ENCODE assay signal across 16 mouse cellular contexts in the genomic region with DNA sequence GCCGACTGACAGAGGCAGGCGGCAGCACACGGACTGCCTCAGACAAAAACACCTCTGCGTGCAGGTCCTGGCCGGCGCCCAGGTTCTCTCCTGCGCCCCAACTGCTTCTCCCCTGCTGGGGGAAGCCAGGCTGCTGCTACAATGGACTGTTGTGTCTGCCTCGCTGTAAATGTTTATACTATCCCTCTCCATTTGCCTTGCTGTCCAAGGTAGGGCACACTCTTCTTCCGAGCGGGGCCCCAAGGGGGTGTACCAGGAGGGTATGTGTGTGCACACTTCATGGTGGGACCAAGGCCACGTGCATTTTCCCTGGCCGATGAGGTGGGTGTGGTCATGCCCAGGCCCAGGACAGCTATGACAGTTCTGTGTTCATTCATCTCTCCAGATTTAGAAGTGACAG. TPM values are rescaled to one million over a fixed set of nuclear protein-coding genes. Genes with fewer than 3 reads are reported as not detected.
DNase-seq lines count a peak whose midpoint lies in the region; ATAC-seq and TF ChIP-seq lines count a peak whose summit lies in the region.
"Had no signal": no experiment of that assay in that cellular context is flagged by ENCODE, and none has a peak within 500 bp of the region (broad histone marks: within the 10 kb centered on the region; RNA-seq: fewer than 3 reads in every experiment).

No protein-coding gene starts in this region.

- no peaks in the 10 kb centered on the region for H3K9me3 ChIP-seq in intestine, embryonic 14.5 days (ENCODE audit: control insufficient read depth, low read length)
- H3K9me3 ChIP-seq in intestine, postnatal 0 days (ENCODE audit: control insufficient read depth), result no peaks in the 10 kb centered on the region
- H3K9me3 ChIP-seq in limb, embryonic 14.5 days (ENCODE audit: control insufficient read depth, low read length), result no peaks in the 10 kb centered on the region
- H3K9me3 ChIP-seq: forebrain, embryonic 13.5 days; kidney, embryonic 15.5 days; liver, embryonic 12.5 days; midbrain, embryonic 13.5 days had no signal

- no peak; the same call in 1 of the 2 replicates for ATAC-seq in intestine, embryonic 14.5 days (replicated peaks; ENCODE audit: low FRiP score, low TSS enrichment, low read depth)
- ATAC-seq in intestine, postnatal 0 days, result no peak
- peak; percentile 60; the same call in 1 of the 2 replicates for ATAC-seq in limb, embryonic 14.5 days (ENCODE audit: low FRiP score, low read depth)
- ATAC-seq: forebrain, embryonic 13.5 days; hindbrain, embryonic 16.5 days; liver, embryonic 12.5 days; midbrain, embryonic 13.5 days had no signal

- H3K27me3 ChIP-seq in intestine, embryonic 14.5 days (replicated peaks; ENCODE audit: control insufficient read depth, insufficient read depth, low read length), result no peaks in the 10 kb centered on the region
- H3K27me3 ChIP-seq in intestine, postnatal 0 days (replicated peaks; ENCODE audit: control insufficient read depth, insufficient read depth, low read length), result no peaks in the 10 kb centered on the region
- no peaks in the 10 kb centered on the region for H3K27me3 ChIP-seq in limb, embryonic 14.5 days (ENCODE audit: control insufficient read depth, insufficient read depth, low read length)
- H3K27me3 ChIP-seq: forebrain, embryonic 13.5 days; kidney, embryonic 15.5 days; liver, embryonic 12.5 days; midbrain, embryonic 13.5 days had no signal

- no peak overlapping the region for H3K4me3 ChIP-seq in intestine, embryonic 14.5 days (ENCODE audit: low read depth, low read length)
- H3K4me3 ChIP-seq in intestine, postnatal 0 days (ENCODE audit: low read depth, low read length), result no peak overlapping the region
- no peak overlapping the region for H3K4me3 ChIP-seq in limb, embryonic 14.5 days (replicated peaks; ENCODE audit: low read length)
- H3K4me3 ChIP-seq: forebrain, embryonic 13.5 days; kidney, embryonic 15.5 days; liver, embryonic 12.5 days; midbrain, embryonic 13.5 days had no signal

- H3K9ac ChIP-seq in intestine, embryonic 14.5 days (ENCODE audit: low read length), result no peak overlapping the region
- H3K9ac ChIP-seq in intestine, postnatal 0 days (ENCODE audit: low read depth, low read length), result no peak overlapping the region
- H3K9ac ChIP-seq in limb, embryonic 14.5 days (ENCODE audit: low read depth, low read length, severe bottlenecking), result peak overlapping the region; percentile 25; the same call in 1 of the 2 replicates
- H3K9ac ChIP-seq: forebrain, embryonic 13.5 days; kidney, embryonic 15.5 days; liver, embryonic 12.5 days; midbrain, embryonic 13.5 days had no signal

- peaks cover 5% of the 10 kb centered on the region; the same call in 1 of the 2 replicates for H3K4me1 ChIP-seq in intestine, embryonic 14.5 days (replicated peaks; ENCODE audit: control insufficient read depth, insufficient read depth, low read length)
- no peaks in the 10 kb centered on the region; the same call in 1 of the 2 replicates for H3K4me1 ChIP-seq in intestine, postnatal 0 days (replicated peaks; ENCODE audit: control insufficient read depth, insufficient read depth, low read length)
- H3K4me1 ChIP-seq in limb, embryonic 14.5 days (ENCODE audit: control insufficient read depth, insufficient read depth, low read length), result peaks cover 20% of the 10 kb centered on the region
- H3K4me1 ChIP-seq: liver, embryonic 12.5 days; midbrain, embryonic 13.5 days had no signal

- 0 out of 2 replicates have a peak overlapping the region, but pooled peaks have one; percentile 5 for H3K4me2 ChIP-seq in intestine, embryonic 14.5 days (ENCODE audit: low read length)
- no peak overlapping the region; the same call in 1 of the 2 replicates for H3K4me2 ChIP-seq in intestine, postnatal 0 days (replicated peaks; ENCODE audit: low read depth)
- peak overlapping the region; percentile 27 for H3K4me2 ChIP-seq in limb, embryonic 14.5 days (replicated peaks; ENCODE audit: low read depth, low read length, severe bottlenecking)
- H3K4me2 ChIP-seq: forebrain, embryonic 13.5 days; kidney, embryonic 15.5 days; liver, embryonic 12.5 days; midbrain, embryonic 13.5 days had no signal

- H3K36me3 ChIP-seq in intestine, embryonic 14.5 days (ENCODE audit: control insufficient read depth, insufficient read depth, low read length), result no peaks in the 10 kb centered on the region
- H3K36me3 ChIP-seq in intestine, postnatal 0 days (ENCODE audit: control insufficient read depth, insufficient read depth), result no peaks in the 10 kb centered on the region
- no peaks in the 10 kb centered on the region for H3K36me3 ChIP-seq in limb, embryonic 14.5 days (ENCODE audit: control insufficient read depth, insufficient read depth, low read length)
- H3K36me3 ChIP-seq: kidney, embryonic 15.5 days; liver, embryonic 12.5 days; midbrain, embryonic 13.5 days had no signal

- H3K27ac ChIP-seq in intestine, embryonic 14.5 days (ENCODE audit: low read depth), result no peak overlapping the region
- H3K27ac ChIP-seq in intestine, postnatal 0 days (ENCODE audit: low read depth, low read length), result no peak overlapping the region
- H3K27ac ChIP-seq in limb, embryonic 14.5 days (replicated peaks; ENCODE audit: low read depth, low read length), result peak overlapping the region; percentile 70
- H3K27ac ChIP-seq: forebrain, embryonic 13.5 days; kidney, embryonic 15.5 days; liver, embryonic 12.5 days; macrophage; midbrain, embryonic 13.5 days had no signal

- TF ChIP-seq CTCF in intestine, postnatal 0 days (IDR thresholded peaks at IDR 0.05; ENCODE audit: low read depth), result no peak

- 16% methylated on average over 12 of the region's 12 CpGs for WGBS in intestine, embryonic 14.5 days
- 17% methylated on average over 12 of the region's 12 CpGs for WGBS in intestine, postnatal 0 days
- WGBS in limb, embryonic 14.5 days, result 14% methylated on average over 12 of the region's 12 CpGs

- DNase-seq in intestine, embryonic 14.5 days (ENCODE audit: low spot score), result no peak
- DNase-seq in ovary, postnatal 36 days (ENCODE audit: low spot score), result peak; percentile 55
- DNase-seq in ovary, postnatal 14 days (ENCODE audit: low spot score), result no peak
- no peak for DNase-seq in limb, embryonic 14.5 days (ENCODE audit: low spot score)
- DNase-seq in frontal cortex, postnatal 36 days (ENCODE audit: low spot score in 2 of 2), result no peak
- no peak for DNase-seq in Muller cell, postnatal 12 days (ENCODE audit: inconsistent ontology term)
- DNase-seq: cerebellum, adult 11 months; retina, postnatal 1 day; thymus, postnatal 36 days had no signal

- no peak for TF ChIP-seq POLR2A in limb, embryonic 14.5 days (IDR thresholded peaks at IDR 0.05; ENCODE audit: borderline replicate concordance, extremely low read depth, insufficient read depth, insufficient read length)

RNA-seq across cellular contexts. Expression of gene Mymk, which starts 13.2 kb away (rescaled TPM):
- polyA plus RNA-seq in intestine, embryonic 14.5 days (2014; fragmentation: Nextera tagmentation; extraction: Ambion mirVana), result not detected in 2 replicates
- polyA plus RNA-seq in intestine, postnatal 0 days (2015; fragmentation: Nextera tagmentation; extraction: Ambion mirVana), result not detected in 2 replicates
- 46.8 and 60.5 TPM in 2 replicates for polyA plus RNA-seq in limb, embryonic 14.5 days (2012; rRNA removed)
- polyA plus RNA-seq in limb, embryonic 14.5 days (2014; fragmentation: Nextera tagmentation; extraction: Ambion mirVana), result 47.8 and 70.4 TPM in 2 replicates
- polyA plus RNA-seq: forebrain, embryonic 13.5 days; macrophage; midbrain, embryonic 13.5 days had no signal

RNA-seq across cellular contexts. Expression of gene Adamtsl2, which starts 20.4 kb away (rescaled TPM):
- 2.0 TPM in 2 replicates for polyA plus RNA-seq in intestine, embryonic 14.5 days (2014; fragmentation: Nextera tagmentation; extraction: Ambion mirVana)
- 1.0 and 1.3 TPM in 2 replicates for polyA plus RNA-seq in intestine, postnatal 0 days (2015; fragmentation: Nextera tagmentation; extraction: Ambion mirVana)
- polyA plus RNA-seq in limb, embryonic 14.5 days (2012; rRNA removed), result 16.1 and 21.5 TPM in 2 replicates
- polyA plus RNA-seq in limb, embryonic 14.5 days (2014; fragmentation: Nextera tagmentation; extraction: Ambion mirVana), result 9.3 and 12.9 TPM in 2 replicates
- polyA plus RNA-seq: macrophage had no signal

RNA-seq across cellular contexts. Expression of gene Slc2a6, which starts 31.0 kb away (rescaled TPM):
- polyA plus RNA-seq in intestine, embryonic 14.5 days (2014; fragmentation: Nextera tagmentation; extraction: Ambion mirVana), result 0.76 and 0.94 TPM in 2 replicates
- 0.59 and 0.93 TPM in 2 replicates for polyA plus RNA-seq in intestine, postnatal 0 days (2015; fragmentation: Nextera tagmentation; extraction: Ambion mirVana)
- 0.73 and 1.0 TPM in 2 replicates for polyA plus RNA-seq in limb, embryonic 14.5 days (2012; rRNA removed)
- polyA plus RNA-seq in limb, embryonic 14.5 days (2014; fragmentation: Nextera tagmentation; extraction: Ambion mirVana), result 0.48 and 0.88 TPM in 2 replicates

RNA-seq across cellular contexts. Expression of gene Cacfd1, which starts 49.0 kb away (rescaled TPM):
- 55.0 and 56.8 TPM in 2 replicates for polyA plus RNA-seq in intestine, embryonic 14.5 days (2014; fragmentation: Nextera tagmentation; extraction: Ambion mirVana)
- 41.5 and 42.8 TPM in 2 replicates for polyA plus RNA-seq in intestine, postnatal 0 days (2015; fragmentation: Nextera tagmentation; extraction: Ambion mirVana)
- 82.9 and 94.2 TPM in 2 replicates for polyA plus RNA-seq in limb, embryonic 14.5 days (2012; rRNA removed)
- 65.3 and 68.6 TPM in 2 replicates for polyA plus RNA-seq in limb, embryonic 14.5 days (2014; fragmentation: Nextera tagmentation; extraction: Ambion mirVana)

Comparison
In these comparisons a context has a peak if more than half of its experiments do, and no peak if none do; other contexts are left out.
1. RNA of gene Mymk, which starts 13.2 kb away (polyA plus RNA-seq): 46.8 to 70.4 TPM in limb, embryonic 14.5 days; not detected in intestine, embryonic 14.5 days and not detected in intestine, postnatal 0 days; every median in the first group is over 10 times any median in the second.